Mouse (Mus musculus) liver, embryonic 11.5 days (tissue): ENCODE measurements around the gene Nme2. TPM values are rescaled to one million over a fixed set of nuclear protein-coding genes. Genes with fewer than 3 reads are reported as not detected.

Experiments
- ATAC-seq: fragments of 200-750 bp; cut with Nextera tagmentation; replicated peaks from 2 replicates; pipeline ENCODE4 v1.8.0; 2017; ENCODE audit warnings: moderate number of reproducible peaks, mild to moderate bottlenecking, moderate TSS enrichment, moderate library complexity; ENCODE audit not compliant: low FRiP score
- DNase-seq: peaks from one replicate; pipeline ENCODE4 v3.0.0-alpha.2; 2017; ENCODE audit warnings: low spot score
- H3K27ac ChIP-seq: fragments of 300-500 bp; sonication (generic); 2 replicates; pipeline ENCODE4 v1.5.1; 2014; ENCODE audit warnings: mild to moderate bottlenecking, low read depth, low read length, control low read depth
- H3K27me3 ChIP-seq: fragments of 300-500 bp; sonication (generic); replicated peaks from 2 replicates; pipeline ENCODE4 v1.6.1; 2014; ENCODE audit warnings: low read length, mixed read lengths; ENCODE audit not compliant: control insufficient read depth, insufficient read depth
- H3K36me3 ChIP-seq: fragments of 300-500 bp; sonication (generic); 2 replicates; pipeline ENCODE4 v1.6.1; 2014; ENCODE audit warnings: mild to moderate bottlenecking, low read length, moderate library complexity, mixed read lengths; ENCODE audit not compliant: control insufficient read depth, insufficient read depth
- H3K4me1 ChIP-seq: fragments of 300-500 bp; sonication (generic); replicated peaks from 2 replicates; pipeline ENCODE4 v1.6.1; 2014; ENCODE audit warnings: low read length, mixed read lengths; ENCODE audit not compliant: control insufficient read depth, insufficient read depth
- H3K4me2 ChIP-seq: fragments of 300-500 bp; sonication (generic); 2 replicates; pipeline ENCODE4 v1.6.1; 2014; ENCODE audit warnings: mild to moderate bottlenecking, control low read depth, moderate library complexity
- H3K4me3 ChIP-seq: fragments of 300-500 bp; sonication (generic); 2 replicates; pipeline ENCODE4 v1.5.1; 2014; ENCODE audit warnings: low read depth, low read length, control low read depth
- H3K9ac ChIP-seq: fragments of 300-500 bp; sonication (generic); 2 replicates; pipeline ENCODE4 v1.6.1; 2014; ENCODE audit warnings: low read depth, low read length, control low read depth
- H3K9me3 ChIP-seq: fragments of 300-500 bp; sonication (generic); 2 replicates; pipeline ENCODE4 v1.6.1; 2016; ENCODE audit warnings: low read length, inconsistent platforms, mixed read lengths; ENCODE audit not compliant: control insufficient read depth
- WGBS: fragments of 180-500 bp; shearing (Covaris S2); extraction: QIAGEN DNeasy Blood & Tissue Kit; methylation state at CpG from one replicate; pipeline ENCODE4 v1.1.7; 2014; 5-methylcytosine and 5-hydroxymethylcytosine counted together
- polyA plus RNA-seq: library from polyadenylated mRNA; unstranded; fragments of >200 nt; fragmentation: Nextera tagmentation; extraction: Ambion mirVana; gene quantifications from 2 replicates; pipeline ENCODE4 v1.2.1, GENCODE M21; 2014

Nme2 gene
- polyA plus RNA-seq, 1 experiment from 2014 or later: 142 TPM

DNA sequence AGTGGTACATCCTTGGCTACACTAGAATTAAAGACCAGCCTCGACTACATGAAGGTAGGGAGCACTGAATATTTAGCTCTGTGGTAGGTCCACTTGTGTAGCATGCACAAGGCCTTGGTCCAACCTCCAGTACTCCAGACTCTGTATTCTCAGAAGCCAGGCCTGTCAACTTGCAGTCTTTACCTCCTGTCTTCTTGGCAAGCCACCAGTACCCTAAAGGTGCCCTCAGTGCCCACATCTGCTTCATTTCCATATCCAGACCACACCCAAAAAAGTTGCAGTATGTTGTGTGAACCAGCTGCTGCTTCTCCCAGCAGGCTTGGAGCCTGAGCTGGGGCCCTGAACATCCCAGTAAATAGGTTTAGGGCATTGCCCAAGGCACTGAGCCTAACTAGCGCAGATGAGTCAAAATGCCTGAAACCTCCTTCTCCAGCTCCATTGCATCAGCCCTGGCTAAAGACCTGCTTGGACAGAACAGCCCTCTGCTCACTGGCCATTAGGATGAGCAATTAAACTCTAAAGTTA is 1.0 kb upstream of the Nme2 start:
- Histone ChIP-seq H3K4me2 (no peak overlapping the region), H3K4me1 (peaks cover 24% of the 10 kb centered on the region), H3K36me3 (peaks cover 42% of the 10 kb centered on the region), H3K9me3 (no peaks in the 10 kb centered on the region), H3K9ac (no peak overlapping the region), H3K27me3 (no peaks in the 10 kb centered on the region), H3K27ac (no peak overlapping the region), H3K4me3 (no peak overlapping the region)
- DNase-seq (no peak), ATAC-seq (no peak)
- WGBS: 79% methylated on average over 2 of the region's 2 CpGs

DNA sequence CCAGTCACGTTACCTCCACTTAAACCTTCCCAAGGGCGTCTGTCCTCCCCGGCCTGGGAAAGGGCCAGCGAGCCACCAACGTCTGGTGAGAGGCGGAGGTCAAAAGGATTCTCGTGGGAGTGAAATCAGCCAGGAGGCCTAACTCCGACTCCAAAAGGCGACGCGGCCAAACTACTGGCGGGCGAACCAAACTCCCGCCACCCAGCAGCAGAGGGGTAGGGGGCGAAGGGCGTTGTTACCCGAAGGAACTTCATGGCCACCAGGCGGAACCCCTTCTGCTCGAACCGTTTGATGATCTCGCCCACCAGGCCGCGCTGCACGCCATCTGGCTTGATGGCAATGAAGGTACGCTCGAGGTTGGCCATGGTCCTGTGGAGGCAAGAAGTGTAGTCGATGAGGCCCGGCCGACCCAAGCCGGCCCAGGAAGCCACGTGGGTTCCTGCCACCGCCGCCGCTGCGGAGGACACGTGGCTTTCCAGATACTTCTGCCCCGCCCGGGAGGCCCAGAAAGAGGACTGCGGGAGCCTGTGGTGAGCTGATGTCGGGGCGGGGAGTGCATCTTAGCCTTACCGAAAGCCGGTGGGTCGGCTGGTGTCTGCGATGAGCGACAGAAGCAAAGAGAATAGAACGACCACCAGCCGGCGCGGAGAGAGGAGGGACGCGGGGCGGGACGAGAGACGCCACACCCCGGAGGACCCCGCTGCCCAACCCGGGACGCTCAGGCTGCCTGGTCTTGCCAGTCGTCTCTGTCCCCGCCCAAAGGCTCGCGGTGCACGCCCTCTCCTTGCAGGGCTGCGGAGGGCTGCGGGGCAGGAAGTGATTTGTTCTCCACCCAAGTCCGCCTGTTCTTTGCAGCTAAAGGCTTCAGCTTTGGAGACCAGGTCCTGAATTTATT is 556 bp downstream of the Nme2 start:
- under 1% methylated on average over 66 of the region's 67 CpGs for WGBS
- no peaks in the 10 kb centered on the region for H3K9me3 ChIP-seq
- ATAC-seq (peak; percentile 95), DNase-seq (peak; percentile 93)
- no peaks in the 10 kb centered on the region for H3K27me3 ChIP-seq
- H3K4me1 ChIP-seq: peaks cover 22% of the 10 kb centered on the region
- H3K27ac ChIP-seq: peak overlapping the region; percentile 85
- peaks cover 32% of the 10 kb centered on the region for H3K36me3 ChIP-seq
- H3K4me2 ChIP-seq: peak overlapping the region; percentile 74
- H3K4me3 ChIP-seq: peak overlapping the region; percentile 77
- peak overlapping the region; percentile 54 for H3K9ac ChIP-seq

DNA sequence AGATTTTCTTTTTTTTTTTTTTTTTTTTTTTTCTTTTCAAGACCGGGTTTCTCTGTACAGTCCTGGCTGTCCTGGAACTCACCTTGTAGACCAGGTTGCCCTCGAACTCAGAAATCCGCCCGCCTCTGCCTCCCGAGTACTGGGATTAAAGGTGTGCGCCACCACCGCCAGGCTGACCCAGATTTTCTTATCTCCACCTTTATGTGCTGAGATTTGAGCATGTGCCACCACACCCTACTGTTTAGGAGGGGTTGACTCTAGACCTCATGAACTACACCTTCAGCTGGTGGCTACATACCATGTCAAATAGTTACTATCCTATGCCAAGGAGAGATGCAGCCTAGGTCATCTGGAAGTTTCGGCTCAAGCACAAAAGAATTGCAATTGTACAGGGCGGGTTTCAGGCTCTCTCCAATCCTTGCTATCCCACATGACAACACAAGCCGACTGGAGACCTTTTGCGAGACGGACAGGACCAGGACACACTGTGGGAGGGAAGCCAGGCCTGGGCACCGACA is 1.3 kb downstream of the Nme2 start:
- peak overlapping the region; percentile 54 for H3K9ac ChIP-seq
- DNase-seq (no peak), ATAC-seq (peak; percentile 10; the same call in 1 of the 2 replicates)
- 31% methylated on average over 13 of the region's 13 CpGs for WGBS
- H3K4me1 ChIP-seq: peaks cover 22% of the 10 kb centered on the region
- H3K4me3 ChIP-seq: peak overlapping the region; percentile 77
- H3K9me3 ChIP-seq: no peaks in the 10 kb centered on the region
- peaks cover 28% of the 10 kb centered on the region for H3K36me3 ChIP-seq
- peak overlapping the region; percentile 74 for H3K4me2 ChIP-seq
- no peaks in the 10 kb centered on the region for H3K27me3 ChIP-seq
- peak overlapping the region; percentile 85 for H3K27ac ChIP-seq

DNA sequence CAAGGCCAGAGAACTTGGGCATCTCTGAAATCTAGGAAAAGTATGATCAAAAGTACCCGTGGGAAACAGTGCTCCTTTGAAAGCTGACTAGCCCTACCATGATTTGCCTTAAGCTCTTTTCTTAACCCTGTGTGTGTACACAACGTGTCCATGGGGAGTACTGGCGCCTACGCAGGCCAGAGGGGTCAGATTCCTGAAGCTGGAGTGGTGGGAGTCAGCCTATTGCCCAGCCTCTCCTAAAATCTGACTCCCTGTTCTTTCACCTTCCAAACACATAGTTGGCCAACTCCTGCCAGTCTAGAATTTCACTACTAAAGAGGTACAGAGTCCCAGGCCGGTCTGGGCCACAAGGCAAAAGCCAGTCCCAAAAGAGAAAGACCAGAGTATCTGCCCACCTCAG is 3.7 kb downstream of the Nme2 start:
- Histone ChIP-seq H3K9me3 (no peaks in the 10 kb centered on the region), H3K4me2 (no peak overlapping the region), H3K4me3 (no peak overlapping the region), H3K36me3 (peaks cover 16% of the 10 kb centered on the region; the same call in 1 of the 2 replicates), H3K9ac (no peak overlapping the region), H3K27ac (no peak overlapping the region), H3K4me1 (peaks cover 22% of the 10 kb centered on the region), H3K27me3 (no peaks in the 10 kb centered on the region)
- DNase-seq: no peak
- no peak for ATAC-seq
- WGBS: 78% methylated on average over 5 of the region's 5 CpGs

DNA sequence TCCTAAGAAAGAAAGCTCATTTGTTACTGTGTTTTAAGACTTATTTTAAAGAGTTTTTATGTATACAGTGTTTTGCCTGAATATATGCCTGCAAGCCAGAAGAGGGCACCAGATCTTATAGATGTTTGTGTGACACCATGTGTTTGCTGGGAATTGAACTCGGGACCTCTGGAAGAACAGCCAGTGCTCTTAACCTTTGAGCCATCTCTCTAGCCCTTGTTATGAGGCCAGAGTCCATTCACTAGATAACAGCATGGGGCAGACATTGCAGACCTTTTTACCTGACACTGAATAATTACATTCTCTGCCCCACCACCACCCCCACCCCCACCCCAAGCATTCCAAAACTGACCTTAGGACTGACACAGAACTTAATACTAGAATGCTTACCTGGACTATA is 6.0 kb downstream of the Nme2 start:
- DNase-seq (no peak), ATAC-seq (no peak)
- Histone ChIP-seq H3K4me1 (peaks cover 10% of the 10 kb centered on the region), H3K9me3 (no peaks in the 10 kb centered on the region), H3K9ac (no peak overlapping the region), H3K36me3 (peaks cover 16% of the 10 kb centered on the region; the same call in 1 of the 2 replicates), H3K4me3 (no peak overlapping the region), H3K4me2 (no peak overlapping the region), H3K27ac (no peak overlapping the region), H3K27me3 (no peaks in the 10 kb centered on the region)
- WGBS: 82% methylated on average over 1 of the region's 1 CpGs

DNA sequence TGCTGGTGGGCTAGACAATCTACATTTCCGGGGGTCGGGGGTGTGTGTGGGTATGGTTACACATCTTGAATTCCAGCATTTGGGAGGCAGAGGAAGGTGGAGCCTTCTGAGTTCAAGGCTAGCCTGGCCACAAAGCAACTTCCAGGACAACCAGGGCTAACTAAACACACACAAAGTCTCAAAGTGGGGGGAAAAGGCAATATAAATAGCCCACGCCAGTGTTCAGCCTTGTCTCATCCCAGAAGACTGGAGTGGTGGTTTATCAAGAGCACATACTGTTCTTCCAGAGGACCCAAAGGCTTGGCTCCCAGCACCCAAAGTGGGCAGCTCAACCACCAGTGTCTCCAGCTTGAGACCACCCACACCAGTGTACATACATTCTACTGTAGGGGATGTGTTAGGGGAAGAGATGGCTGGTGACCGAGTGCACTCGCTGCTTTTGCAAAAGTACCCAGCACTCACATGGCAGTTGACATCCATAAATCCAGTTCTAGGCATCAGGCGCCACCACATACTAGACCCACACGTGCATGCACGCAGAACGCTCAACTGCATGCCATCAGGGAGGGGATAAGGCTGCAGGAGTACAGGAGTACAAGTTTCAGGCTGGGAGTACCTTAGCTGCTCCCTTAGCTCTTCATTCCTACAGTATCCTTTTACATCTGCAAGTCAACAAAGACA is 7.0 kb downstream of the Nme2 start:
- H3K9ac ChIP-seq: no peak overlapping the region
- peaks cover 8% of the 10 kb centered on the region for H3K4me1 ChIP-seq
- no peak overlapping the region for H3K27ac ChIP-seq
- H3K27me3 ChIP-seq: no peaks in the 10 kb centered on the region
- 84% methylated on average over 9 of the region's 9 CpGs for whole genome bisulfite sequencing
- H3K36me3 ChIP-seq: peaks cover 16% of the 10 kb centered on the region; the same call in 1 of the 2 replicates
- H3K9me3 ChIP-seq: no peaks in the 10 kb centered on the region
- no peak for ATAC-seq
- no peak for DNase-seq
- no peak overlapping the region for H3K4me3 ChIP-seq
- no peak overlapping the region for H3K4me2 ChIP-seq

DNA sequence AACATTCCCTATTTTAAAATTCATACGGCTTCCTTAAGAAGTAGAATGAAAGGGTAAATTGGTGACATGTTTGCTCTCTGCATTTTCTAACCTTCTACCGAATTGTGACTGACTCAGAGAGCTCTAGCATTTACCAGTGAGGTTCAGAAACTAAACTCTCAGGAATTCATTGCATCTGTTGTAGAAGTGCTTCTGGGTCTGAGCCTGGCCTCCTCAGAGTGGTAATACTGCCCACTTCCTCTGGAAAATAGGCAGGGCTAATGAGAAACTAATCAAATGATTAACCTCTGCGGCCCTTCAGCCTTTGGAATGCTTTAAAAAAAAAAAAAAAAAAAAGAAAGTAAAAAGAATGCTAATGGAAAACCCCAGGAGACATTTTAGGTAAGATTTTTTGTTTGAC is 11.1 kb downstream of the Nme2 start:
- peaks cover 6% of the 10 kb centered on the region; the same call in 1 of the 2 replicates for H3K36me3 ChIP-seq
- H3K27me3 ChIP-seq: no peaks in the 10 kb centered on the region
- DNase-seq (no peak), ATAC-seq (no peak)
- H3K4me3 ChIP-seq: no peak overlapping the region
- no peak overlapping the region for H3K27ac ChIP-seq
- no peak overlapping the region for H3K9ac ChIP-seq
- WGBS: 80% methylated on average over 3 of the region's 3 CpGs
- H3K9me3 ChIP-seq: no peaks in the 10 kb centered on the region
- no peak overlapping the region for H3K4me2 ChIP-seq
- no peaks in the 10 kb centered on the region for H3K4me1 ChIP-seq

DNA sequence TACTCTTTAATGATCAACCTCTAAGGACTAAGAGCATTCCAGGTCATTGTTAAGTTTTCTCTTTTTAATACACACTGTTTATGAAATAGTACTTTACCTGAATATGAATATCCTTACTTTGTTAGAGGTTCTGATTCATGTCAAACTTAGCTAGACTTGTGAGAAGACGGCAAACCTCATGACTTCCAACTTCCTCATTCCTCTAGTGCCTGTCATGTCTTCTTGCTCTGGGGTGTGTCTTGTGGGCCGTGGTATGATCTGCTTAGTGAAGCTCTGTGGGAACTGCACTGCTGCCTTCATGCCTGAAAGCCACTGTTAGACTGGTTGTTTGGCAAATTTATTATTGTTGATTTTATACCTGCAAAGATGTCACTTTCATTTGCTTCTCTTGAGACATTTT is 15.2 kb downstream of the Nme2 start:
- H3K9me3 ChIP-seq: no peaks in the 10 kb centered on the region
- no peak for ATAC-seq
- WGBS: 47% methylated on average over 2 of the region's 2 CpGs
- no peaks in the 10 kb centered on the region for H3K27me3 ChIP-seq
- peaks cover 7% of the 10 kb centered on the region for H3K36me3 ChIP-seq
- H3K4me2 ChIP-seq: no peak overlapping the region
- H3K27ac ChIP-seq: no peak overlapping the region
- no peak overlapping the region for H3K9ac ChIP-seq
- no peak for DNase-seq
- no peaks in the 10 kb centered on the region for H3K4me1 ChIP-seq
- no peak overlapping the region for H3K4me3 ChIP-seq
